Mouse (Mus musculus) MEL (cell line): ENCODE results near the gene Rad51d. TPM values are rescaled to one million over a fixed set of nuclear protein-coding genes. Genes with fewer than 3 reads are reported as not detected.
A peak's percentile ranks its signal among the peaks of the same experiment; 100 is the strongest.

Experiments used
- DNase-seq: peaks from one replicate; pipeline ENCODE4 v3.0.0; 2011; ENCODE audit warnings: low read depth, low spot score
- H3K27ac ChIP-seq: 2 replicates; pipeline ENCODE4 v1.5.1; 2012; ENCODE audit warnings: low read depth, mild to moderate bottlenecking, control low read depth, low read length, moderate library complexity; ENCODE audit not compliant: control insufficient read depth
- H3K27me3 ChIP-seq, 2 experiments: fragments of 150-350 bp in 1 of 2; sonication (generic) in 1 of 2; 2 replicates each; pipeline ENCODE4 v1.6.1; 2012; ENCODE audit warnings: low read length in 2 of 2, mild to moderate bottlenecking in 2 of 2, improper control_type of control experiment in 1 of 2, moderate library complexity in 1 of 2; ENCODE audit not compliant: insufficient read depth in 2 of 2, control insufficient read depth in 1 of 2
- H3K36me3 ChIP-seq, 2 experiments: 2 replicates each; pipeline ENCODE4 v1.6.1; 2012 to 2014; ENCODE audit warnings: low read length in 2 of 2, improper control_type of control experiment in 1 of 2, inconsistent platforms in 1 of 2, mild to moderate bottlenecking in 1 of 2; ENCODE audit not compliant: insufficient read depth in 2 of 2, control insufficient read depth in 1 of 2
- H3K4me1 ChIP-seq, 2 experiments: fragments of 150-350 bp in 1 of 2; sonication (generic) in 1 of 2; 2 replicates each; pipeline ENCODE4 v1.6.1; 2012; ENCODE audit warnings: low read length in 2 of 2, improper control_type of control experiment in 1 of 2, mild to moderate bottlenecking in 1 of 2; ENCODE audit not compliant: insufficient read depth in 2 of 2, control insufficient read depth in 1 of 2
- H3K4me3 ChIP-seq, 2 experiments: fragments of 150-350 bp in 1 of 2; sonication (generic) in 1 of 2; 2 replicates each; pipeline ENCODE4 v1.5.1; 2012; ENCODE audit warnings: low read depth in 2 of 2, low read length in 2 of 2, mild to moderate bottlenecking in 2 of 2, moderate library complexity in 2 of 2, control low read depth in 1 of 2, improper control_type of control experiment in 1 of 2; ENCODE audit not compliant: control insufficient read depth in 1 of 2, insufficient read depth in 1 of 2
- H3K79me2 ChIP-seq: 2 replicates; pipeline ENCODE4 v1.6.1; 2012; ENCODE audit warnings: mild to moderate bottlenecking, low read length, moderate library complexity; ENCODE audit not compliant: control insufficient read depth, poor library complexity, insufficient read depth
- H3K9ac ChIP-seq: 2 replicates; pipeline ENCODE4 v1.6.1; 2012; ENCODE audit warnings: low read depth, mild to moderate bottlenecking, control low read depth, low read length, moderate library complexity; ENCODE audit not compliant: control insufficient read depth, poor library complexity, severe bottlenecking
- H3K9me3 ChIP-seq: fragments of 150-350 bp; sonication (generic); replicated peaks from 2 replicates; pipeline ENCODE4 v1.6.1; 2012; ENCODE audit warnings: mild to moderate bottlenecking, low read length, improper control_type of control experiment, moderate library complexity; ENCODE audit not compliant: insufficient read depth
- BHLHE40 ChIP-seq: IDR thresholded peaks from 2 replicates; pipeline ENCODE4 v1.6.1; 2012; ENCODE audit warnings: low read depth, mild to moderate bottlenecking, inconsistent platforms, low read length, improper control_type of control experiment, borderline replicate concordance
- CTCF ChIP-seq, 3 experiments: IDR thresholded peaks in 2 of 3; conservative IDR thresholded peaks in 1 of 3; 2 replicates each; pipeline ENCODE4 v1.5.1; 2011 to 2012; ENCODE audit warnings: low read length in 3 of 3, low read depth in 2 of 3, mild to moderate bottlenecking in 2 of 3, improper control_type of control experiment in 1 of 3, inconsistent platforms in 1 of 3, mixed read lengths in 1 of 3, moderate library complexity in 1 of 3; ENCODE audit not compliant: control insufficient read depth in 1 of 3, insufficient read depth in 1 of 3, poor library complexity in 1 of 3, severe bottlenecking in 1 of 3
- E2F4 ChIP-seq: IDR thresholded peaks from 2 replicates; pipeline ENCODE4 v1.6.1; 2011; ENCODE audit warnings: low read depth, low read length, improper control_type of control experiment, borderline replicate concordance
- EP300 ChIP-seq, 2 experiments: IDR thresholded peaks; 2 replicates each; pipeline ENCODE4 v1.6.1; 2011; ENCODE audit warnings: improper control_type of control experiment in 2 of 2, low read length in 2 of 2, low read depth in 1 of 2, mild to moderate bottlenecking in 1 of 2
- GABPA ChIP-seq: IDR thresholded peaks from 2 replicates; pipeline ENCODE4 v1.6.1; 2012; ENCODE audit warnings: low read depth, mild to moderate bottlenecking, inconsistent platforms, low read length, improper control_type of control experiment, moderate library complexity
- GATA1 ChIP-seq: IDR thresholded peaks from 2 replicates; pipeline ENCODE4 v1.6.1; 2011; ENCODE audit warnings: low read depth, low read length, improper control_type of control experiment
- HCFC1 ChIP-seq: IDR thresholded peaks from 2 replicates; pipeline ENCODE4 v1.6.1; 2012; ENCODE audit warnings: low read depth, mild to moderate bottlenecking, inconsistent platforms, low read length, improper control_type of control experiment, moderate library complexity
- JUND ChIP-seq: IDR thresholded peaks from 2 replicates; pipeline ENCODE4 v1.6.1; 2011; ENCODE audit warnings: low read depth, mild to moderate bottlenecking, improper control_type of control experiment, low read length
- MYB ChIP-seq: IDR thresholded peaks from 2 replicates; pipeline ENCODE4 v1.6.1; 2011; ENCODE audit warnings: mild to moderate bottlenecking, low read depth, low read length, improper control_type of control experiment
- MYC ChIP-seq: IDR thresholded peaks from 2 replicates; pipeline ENCODE4 v1.6.1; 2011; ENCODE audit warnings: low read depth, mild to moderate bottlenecking, low read length, improper control_type of control experiment, moderate library complexity
- POLR2A ChIP-seq, 2 experiments: IDR thresholded peaks; 2 replicates each; pipeline ENCODE4 v1.6.1; 2011 to 2012; ENCODE audit warnings: low read length in 2 of 2, mild to moderate bottlenecking in 2 of 2, control low read depth in 1 of 2, improper control_type of control experiment in 1 of 2, low read depth in 1 of 2, moderate library complexity in 1 of 2; ENCODE audit not compliant: control insufficient read depth in 1 of 2, insufficient read depth in 1 of 2, poor library complexity in 1 of 2
- POLR2AphosphoS2 ChIP-seq: IDR thresholded peaks from 2 replicates; pipeline ENCODE4 v1.6.1; 2011; ENCODE audit warnings: low read length, improper control_type of control experiment
- POLR2AphosphoS5 ChIP-seq: IDR thresholded peaks from 2 replicates; pipeline ENCODE4 v1.6.1; 2012; ENCODE audit warnings: low read depth, borderline replicate concordance, mild to moderate bottlenecking, inconsistent platforms, low read length, moderate library complexity, mixed read lengths
- RAD21 ChIP-seq: IDR thresholded peaks from 2 replicates; pipeline ENCODE4 v1.6.1; 2011; ENCODE audit warnings: mild to moderate bottlenecking, low read depth, low read length, improper control_type of control experiment
- RCOR1 ChIP-seq: IDR thresholded peaks from 2 replicates; pipeline ENCODE4 v1.6.1; 2012; ENCODE audit warnings: low read depth, mild to moderate bottlenecking, inconsistent platforms, low read length, improper control_type of control experiment
- SMC3 ChIP-seq: IDR thresholded peaks from 2 replicates; pipeline ENCODE4 v1.6.1; 2011; ENCODE audit warnings: low read depth, low read length, improper control_type of control experiment
- TAL1 ChIP-seq: IDR thresholded peaks from 2 replicates; pipeline ENCODE4 v1.6.1; 2012; ENCODE audit warnings: mild to moderate bottlenecking, inconsistent platforms, low read length, moderate library complexity, mixed read lengths
- TBP ChIP-seq: IDR thresholded peaks from 2 replicates; pipeline ENCODE4 v1.8.0; 2011; ENCODE audit warnings: low read depth, low read length, improper control_type of control experiment
- UBTF ChIP-seq: IDR thresholded peaks from 2 replicates; pipeline ENCODE4 v1.6.1; 2012; ENCODE audit warnings: low read depth, mild to moderate bottlenecking, inconsistent platforms, low read length, improper control_type of control experiment, moderate library complexity, borderline replicate concordance; ENCODE audit not compliant: insufficient read depth
- ZMIZ1 ChIP-seq: IDR thresholded peaks from 2 replicates; pipeline ENCODE4 v1.6.1; 2012; ENCODE audit warnings: low read depth, mild to moderate bottlenecking, inconsistent platforms, low read length, improper control_type of control experiment, moderate library complexity
- polyA plus RNA-seq, 2 experiments: library from polyadenylated mRNA; stranded (reverse) in 1 of 2; unstranded in 1 of 2; fragments of >175 nt in 1 of 2; fragments of >200 nt in 1 of 2; gene quantifications; 2 replicates each; pipeline versions ENCODE4 v1.2.1 to v1.2.4; 2012; ENCODE audit warnings: low replicate concordance in 2 of 2, low read depth in 1 of 2; ENCODE audit not compliant: insufficient read length in 2 of 2, insufficient read depth in 1 of 2, missing spikeins in 1 of 2
- total RNA-seq: library from RNA; depleted of rRNA; stranded (reverse); fragments of 300-350 nt; gene quantifications from 2 replicates; pipeline ENCODE4 v1.2.3, GENCODE M21; 2012

Gene Rad51d
- total and polyA plus RNA-seq, 3 experiments: 21.1 to 30.0 TPM; not detected in 1

DNA sequence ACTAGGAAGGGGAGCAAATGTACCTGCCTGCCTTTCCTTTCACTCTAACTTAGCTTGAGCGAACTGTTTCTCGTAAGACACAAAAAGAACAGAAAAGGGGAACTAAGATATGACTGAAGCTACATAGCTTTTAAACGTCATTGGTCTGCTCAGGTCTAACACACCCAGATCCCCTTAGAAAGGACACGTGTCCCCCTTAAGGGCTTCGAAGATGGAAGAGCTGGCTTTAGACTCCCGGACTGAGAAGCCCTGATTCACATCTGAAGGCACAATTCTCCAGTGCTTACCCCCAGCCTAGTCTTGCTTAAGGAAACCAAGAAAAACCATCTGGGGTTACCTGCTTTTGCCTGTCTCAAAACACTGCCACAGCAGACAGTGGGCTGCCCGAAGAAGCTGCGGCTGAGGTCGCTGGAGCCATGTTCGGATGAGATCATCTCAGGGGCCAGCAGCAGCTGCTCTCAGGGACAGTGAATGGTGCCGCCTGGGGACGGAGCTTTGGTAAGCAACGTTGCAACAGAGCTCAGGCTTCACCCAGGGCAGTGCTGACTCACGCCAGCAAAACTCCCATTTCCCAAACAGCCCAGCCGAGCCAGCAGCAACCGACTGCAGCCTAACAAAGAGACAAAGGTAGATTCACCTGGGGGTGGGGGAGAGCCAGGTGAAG, 44.9 kb downstream of the Rad51d start (continued):
- TF ChIP-seq TAL1 (no peak), ZMIZ1 (peak; percentile 47; the same call in 1 of the 2 replicates), CTCF (IDR thresholded peaks at IDR 0.05 in 2 of 3, conservative IDR thresholded peaks at IDR 0.05 in 1 of 3; ENCODE audit: control insufficient read depth in 1 of 3, insufficient read depth in 1 of 3, low read depth in 2 of 3, low read length in 3 of 3, poor library complexity in 1 of 3, severe bottlenecking in 1 of 3) (0 out of 6 replicates have a peak, but pooled peaks of 1 of the 3 experiments have one; percentile 5), SMC3 (no peak), GABPA (no peak), GATA1 (no peak), UBTF (no peak), MYB (no peak), TBP (peak; percentile 63; the same call in 1 of the 2 replicates), BHLHE40 (no peak), RCOR1 (peak; percentile 14; the same call in 1 of the 2 replicates), EP300 (IDR thresholded peaks at IDR 0.05; ENCODE audit: low read depth in 1 of 2, low read length in 2 of 2) (peak; percentile 28 to 63; a peak in 3 of 4 replicates)

DNA sequence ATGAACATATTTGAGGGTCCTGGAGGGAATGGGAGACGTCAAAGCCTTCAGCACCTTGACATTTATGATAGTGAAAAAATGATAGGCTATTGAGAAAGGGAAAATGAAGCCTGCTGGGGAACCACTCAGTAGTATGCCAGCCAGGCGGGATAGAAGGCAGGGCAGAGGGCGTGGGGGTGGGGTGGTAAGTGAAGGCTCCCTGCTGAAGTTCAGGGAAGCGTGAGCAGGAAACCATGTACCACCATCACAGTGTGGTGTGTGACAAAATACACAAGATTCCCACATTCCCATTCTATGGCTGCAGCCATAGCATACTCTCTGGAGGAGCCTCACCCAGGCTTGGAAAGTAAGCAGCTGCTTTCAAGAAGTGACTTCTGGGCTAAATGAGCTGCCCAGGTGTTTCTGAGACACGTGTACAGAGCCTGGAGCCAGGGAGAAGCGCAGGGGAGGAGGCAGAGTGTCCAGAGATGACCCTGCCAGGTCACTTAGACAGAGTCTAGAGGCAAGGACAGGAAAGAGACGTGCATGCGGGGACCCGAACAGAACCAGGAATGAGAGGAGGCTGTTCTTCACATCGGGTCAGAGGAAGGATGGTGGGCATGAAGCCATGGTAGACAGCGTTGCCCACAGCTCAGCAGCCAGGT, 45.5 kb downstream of the Rad51d start:
- TF ChIP-seq GABPA (0 out of 2 replicates have a peak, but pooled peaks have one; percentile 20), POLR2A (IDR thresholded peaks at IDR 0.05; ENCODE audit: control insufficient read depth in 1 of 2, insufficient read depth in 1 of 2, low read depth in 1 of 2, low read length in 2 of 2, poor library complexity in 1 of 2) (0 out of 4 replicates have a peak, but pooled peaks of 1 of the 2 experiments have one; percentile 13), E2F4 (no peak)
- DNase-seq: no peak
- Histone ChIP-seq H3K79me2 (peaks cover 3% of the 10 kb centered on the region), H3K9me3 (no peaks in the 10 kb centered on the region), H3K36me3 (peaks cover 0 to 32% of the 10 kb centered on the region in 2 experiments; a peak in 2 of 4 replicates), H3K9ac (peak overlapping the region; percentile 67), H3K27ac (peak overlapping the region; percentile 88), H3K27me3 (no peaks in the 10 kb centered on the region), H3K4me1 (peaks cover 21 to 31% of the 10 kb centered on the region in 2 experiments), H3K4me3 (peak overlapping the region; percentile 52 to 53)

DNA sequence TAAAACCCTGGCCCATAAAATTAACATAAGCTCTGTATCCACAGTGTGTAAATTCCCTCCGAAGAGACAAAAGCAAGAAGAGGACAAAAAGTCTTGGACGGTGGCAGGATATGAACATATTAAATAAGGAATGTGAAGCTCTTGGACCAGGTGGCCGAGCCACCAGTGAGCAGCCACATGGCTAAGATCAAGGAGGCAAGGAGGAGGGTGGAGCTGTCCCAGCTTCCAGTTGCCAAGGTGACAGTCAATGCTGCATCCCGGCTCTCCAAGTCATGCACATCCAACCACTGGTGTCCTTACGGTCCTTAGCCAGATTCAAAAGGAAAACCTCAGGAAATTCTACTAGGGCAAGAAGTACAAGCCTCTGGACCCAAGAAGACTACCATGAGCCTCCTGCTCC, 51.9 kb downstream of the Rad51d start:
- Histone ChIP-seq H3K4me1 (peaks cover 6 to 7% of the 10 kb centered on the region in 2 experiments), H3K27me3 (no peaks in the 10 kb centered on the region), H3K9me3 (no peaks in the 10 kb centered on the region), H3K4me3 (no peak overlapping the region), H3K27ac (no peak overlapping the region), H3K36me3 (peaks cover 2 to 7% of the 10 kb centered on the region in 2 experiments; a peak in 3 of 4 replicates), H3K79me2 (no peaks in the 10 kb centered on the region), H3K9ac (no peak overlapping the region)
- TF ChIP-seq MYC (no peak), JUND (no peak), GABPA (no peak), EP300 (IDR thresholded peaks at IDR 0.05; ENCODE audit: low read depth in 1 of 2, low read length in 2 of 2) (no peak), POLR2A (IDR thresholded peaks at IDR 0.05; ENCODE audit: control insufficient read depth in 1 of 2, insufficient read depth in 1 of 2, low read depth in 1 of 2, low read length in 2 of 2, poor library complexity in 1 of 2) (no peak), UBTF (no peak), GATA1 (no peak), POLR2AphosphoS5 (no peak), POLR2AphosphoS2 (no peak), RAD21 (no peak), HCFC1 (no peak)
- DNase-seq: no peak
